Mouse (Mus musculus): ENCODE data around the gene Pdpn.

GRCm38 (mm10) chr4:143253356-143253755 is 46.0 kb downstream of the Pdpn start:
- TF ChIP-seq GATA1 (IDR thresholded peaks at IDR 0.05; ENCODE audit: borderline replicate concordance, low read length) (no peak), FLI1 (IDR thresholded peaks at IDR 0.05; ENCODE audit: low read length) (no peak)
